Mouse (Mus musculus) intestine, postnatal 0 days (tissue): ENCODE data around the gene Ano3. TPM values are rescaled to one million over a fixed set of nuclear protein-coding genes. Genes with fewer than 3 reads are reported as not detected.

Experiments
- ATAC-seq: fragments of 200-750 bp; cut with Nextera tagmentation; 2 replicates; pipeline ENCODE4 v1.8.0; 2017; ENCODE audit warnings: mild to moderate bottlenecking, moderate TSS enrichment, moderate library complexity
- H3K27ac ChIP-seq: fragments of 300-500 bp; sonication (generic); 2 replicates; pipeline ENCODE4 v1.5.1; 2014; ENCODE audit warnings: mild to moderate bottlenecking, low read depth, low read length, moderate library complexity
- H3K27me3 ChIP-seq: fragments of 300-500 bp; sonication (generic); replicated peaks from 2 replicates; pipeline ENCODE4 v1.6.1; 2014; ENCODE audit warnings: low read length, mixed read lengths; ENCODE audit not compliant: control insufficient read depth, insufficient read depth
- H3K36me3 ChIP-seq: fragments of 300-500 bp; sonication (generic); 2 replicates; pipeline ENCODE4 v1.6.1; 2014; ENCODE audit warnings: mild to moderate bottlenecking, moderate library complexity; ENCODE audit not compliant: control insufficient read depth, insufficient read depth
- H3K4me1 ChIP-seq: fragments of 300-500 bp; sonication (generic); replicated peaks from 2 replicates; pipeline ENCODE4 v1.6.1; 2014; ENCODE audit warnings: antibody characterized with exemption, low read length, mixed read lengths; ENCODE audit not compliant: control insufficient read depth, insufficient read depth
- H3K4me2 ChIP-seq: fragments of 300-500 bp; sonication (generic); replicated peaks from 2 replicates; pipeline ENCODE4 v1.6.1; 2014; ENCODE audit warnings: low read depth, mild to moderate bottlenecking, moderate library complexity
- H3K4me3 ChIP-seq: fragments of 300-500 bp; sonication (generic); 2 replicates; pipeline ENCODE4 v1.5.1; 2014; ENCODE audit warnings: low read depth, low read length
- H3K9ac ChIP-seq: fragments of 300-500 bp; sonication (generic); 2 replicates; pipeline ENCODE4 v1.6.1; 2014; ENCODE audit warnings: mild to moderate bottlenecking, low read depth, low read length
- H3K9me3 ChIP-seq: fragments of 300-500 bp; sonication (generic); 2 replicates; pipeline ENCODE4 v1.6.1; 2016; ENCODE audit warnings: mixed run types; ENCODE audit not compliant: control insufficient read depth
- CTCF ChIP-seq: sonication (generic); IDR thresholded peaks from 2 replicates; pipeline ENCODE4 v1.5.1; 2016; ENCODE audit warnings: low read depth, mild to moderate bottlenecking, control low read depth, antibody characterized with exemption, moderate library complexity
- WGBS: fragments of 180-500 bp; shearing (Covaris S2); extraction: QIAGEN DNeasy Blood & Tissue Kit; methylation state at CpG from one replicate; pipeline ENCODE4 v1.1.7; 2014; 5-methylcytosine and 5-hydroxymethylcytosine counted together
- polyA plus RNA-seq: library from polyadenylated mRNA; unstranded; fragments of >200 nt; fragmentation: Nextera tagmentation; extraction: Ambion mirVana; gene quantifications from 2 replicates; pipeline ENCODE4 v1.2.1, GENCODE M21; 2015

The Ano3 gene
- polyA plus RNA-seq, 1 experiment from 2014 or later: 0.01 TPM

GRCm38 (mm10) chr2:110839559-110840243, 111.0 kb downstream of the Ano3 start:
- Histone ChIP-seq H3K36me3 (no peaks in the 10 kb centered on the region), H3K27me3 (no peaks in the 10 kb centered on the region), H3K4me1 (no peaks in the 10 kb centered on the region), H3K9me3 (no peaks in the 10 kb centered on the region), H3K4me2 (no peak overlapping the region), H3K27ac (no peak overlapping the region), H3K4me3 (no peak overlapping the region), H3K9ac (no peak overlapping the region)
- 60% methylated on average over 7 of the region's 7 CpGs for WGBS
- no peak for TF ChIP-seq CTCF
- ATAC-seq: no peak

GRCm38 (mm10) chr2:110816189-110816588, 134.5 kb downstream of the Ano3 start:
- ATAC-seq: no peak
- no peak overlapping the region for H3K4me2 ChIP-seq
- no peaks in the 10 kb centered on the region for H3K9me3 ChIP-seq
- no peak for TF ChIP-seq CTCF
- no peaks in the 10 kb centered on the region for H3K36me3 ChIP-seq
- H3K9ac ChIP-seq: no peak overlapping the region
- H3K4me3 ChIP-seq: no peak overlapping the region
- no peaks in the 10 kb centered on the region for H3K27me3 ChIP-seq
- H3K4me1 ChIP-seq: no peaks in the 10 kb centered on the region
- H3K27ac ChIP-seq: no peak overlapping the region

GRCm38 (mm10) chr2:110814964-110815363, 135.8 kb downstream of the Ano3 start:
- Histone ChIP-seq H3K36me3 (no peaks in the 10 kb centered on the region), H3K4me2 (no peak overlapping the region), H3K9me3 (no peaks in the 10 kb centered on the region), H3K9ac (no peak overlapping the region), H3K27ac (no peak overlapping the region), H3K4me3 (no peak overlapping the region), H3K4me1 (no peaks in the 10 kb centered on the region), H3K27me3 (no peaks in the 10 kb centered on the region)
- ATAC-seq: no peak
- TF ChIP-seq CTCF: no peak
- 88% methylated on average over 1 of the region's 1 CpGs for WGBS

GRCm38 (mm10) chr2:110806302-110807093, 144.2 kb downstream of the Ano3 start:
- WGBS: 77% methylated on average over 5 of the region's 5 CpGs
- H3K27ac ChIP-seq: no peak overlapping the region
- no peak for TF ChIP-seq CTCF
- ATAC-seq: no peak
- no peaks in the 10 kb centered on the region for H3K4me1 ChIP-seq
- H3K9me3 ChIP-seq: no peaks in the 10 kb centered on the region
- no peak overlapping the region for H3K9ac ChIP-seq
- H3K4me3 ChIP-seq: no peak overlapping the region
- H3K27me3 ChIP-seq: no peaks in the 10 kb centered on the region
- no peak overlapping the region for H3K4me2 ChIP-seq
- no peaks in the 10 kb centered on the region for H3K36me3 ChIP-seq

GRCm38 (mm10) chr2:110795928-110796327, 154.8 kb downstream of the Ano3 start:
- Histone ChIP-seq H3K27me3 (no peaks in the 10 kb centered on the region), H3K4me1 (no peaks in the 10 kb centered on the region), H3K9ac (no peak overlapping the region), H3K27ac (no peak overlapping the region), H3K4me3 (no peak overlapping the region), H3K36me3 (no peaks in the 10 kb centered on the region), H3K9me3 (no peaks in the 10 kb centered on the region), H3K4me2 (no peak overlapping the region)
- WGBS: 74% methylated on average over 1 of the region's 1 CpGs
- TF ChIP-seq CTCF: no peak
- ATAC-seq: no peak

GRCm38 (mm10) chr2:110795433-110795832, 155.3 kb downstream of the Ano3 start:
- Histone ChIP-seq H3K4me3 (no peak overlapping the region), H3K27ac (no peak overlapping the region), H3K4me2 (no peak overlapping the region), H3K36me3 (no peaks in the 10 kb centered on the region), H3K4me1 (no peaks in the 10 kb centered on the region), H3K9ac (no peak overlapping the region), H3K9me3 (no peaks in the 10 kb centered on the region), H3K27me3 (no peaks in the 10 kb centered on the region)
- no peak for TF ChIP-seq CTCF
- 66% methylated on average over 3 of the region's 3 CpGs for WGBS
- no peak for ATAC-seq
